Mouse (Mus musculus): ENCODE results near the gene Stx11.

DNA sequence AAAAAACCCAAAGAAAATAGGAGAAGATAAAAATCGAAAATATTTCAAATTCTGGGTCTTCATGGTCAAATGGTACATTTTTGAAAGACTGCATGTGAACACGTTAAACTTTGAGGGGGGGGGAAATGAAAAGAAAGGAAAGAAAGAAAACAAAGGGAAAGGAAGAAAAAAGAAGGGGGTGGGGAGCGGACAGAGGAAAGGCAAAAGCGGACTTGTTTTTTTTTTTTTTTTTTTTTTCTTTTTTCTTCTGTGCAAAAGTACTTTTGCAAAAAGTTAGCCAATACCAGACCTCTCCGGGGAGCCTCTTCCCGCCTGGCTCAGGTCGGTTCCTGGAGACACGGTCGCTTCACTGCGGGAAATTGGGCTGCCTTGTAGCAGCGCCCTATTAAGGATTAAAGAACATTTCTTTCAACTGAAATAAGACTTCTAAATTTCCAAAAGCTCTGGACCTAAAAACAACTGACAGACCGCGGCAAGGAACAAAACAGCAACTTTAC lies 42.0 kb downstream of the Stx11 start:
- no peak for TF ChIP-seq CTCF (IDR thresholded peaks at IDR 0.05 in 2 of 3, conservative IDR thresholded peaks at IDR 0.05 in 1 of 3; ENCODE audit: control insufficient read depth in 1 of 3, insufficient read depth in 1 of 3, low read depth in 2 of 3, low read length in 3 of 3, poor library complexity in 1 of 3, severe bottlenecking in 1 of 3)
- TF ChIP-seq MYC (IDR thresholded peaks at IDR 0.05; ENCODE audit: low read depth, low read length): no peak; the same call in 1 of the 2 replicates
- TF ChIP-seq SMC3 (IDR thresholded peaks at IDR 0.05; ENCODE audit: low read depth, low read length): no peak
- no peak for TF ChIP-seq USF1 (IDR thresholded peaks at IDR 0.05; ENCODE audit: low read depth, low read length)
- no peak for TF ChIP-seq POLR2A (IDR thresholded peaks at IDR 0.05; ENCODE audit: control insufficient read depth in 1 of 2, insufficient read depth in 1 of 2, low read depth in 1 of 2, low read length in 2 of 2, poor library complexity in 1 of 2)
- TF ChIP-seq TAL1 (IDR thresholded peaks at IDR 0.05; ENCODE audit: low read length): no peak
- no peak for TF ChIP-seq GABPA (IDR thresholded peaks at IDR 0.05; ENCODE audit: low read depth, low read length)
- no peak for TF ChIP-seq MXI1 (IDR thresholded peaks at IDR 0.05; ENCODE audit: low read depth, low read length)
- TF ChIP-seq HCFC1 (IDR thresholded peaks at IDR 0.05; ENCODE audit: low read depth, low read length): no peak
- TF ChIP-seq CHD2 (IDR thresholded peaks at IDR 0.05; ENCODE audit: low read length): no peak
- TF ChIP-seq ZKSCAN1 (IDR thresholded peaks at IDR 0.05; ENCODE audit: low read depth, low read length): no peak
- TF ChIP-seq ZMIZ1 (IDR thresholded peaks at IDR 0.05; ENCODE audit: low read depth, low read length): no peak

All from MEL (cell line).